Mouse (Mus musculus) cerebellum, adult 9-11 months (tissue): ENCODE measurements around the gene AU015836.
"Not testable (repeated sequence)": the region's sequence is repeated elsewhere in the genome, so short reads cannot be mapped to it uniquely, and the experiment has no call there.

ENCODE experiments used
- DNase-seq: peaks from one replicate; pipeline ENCODE4 v3.0.0; 2022

The AU015836 gene

GRCm38 (mm10) chrX:93968444-93968843 is at the start of gene AU015836:
Gene AU015836 (plus strand): TSS chrX:93968659.
- DNase-seq = no peak

- no peak for DNase-seq
These were observed 49.4 kb upstream of the AU015836 start for GRCm38 (mm10) chrX:93919017-93919416.

- DNase-seq = no peak
These were observed 40.1 kb upstream of the AU015836 start for GRCm38 (mm10) chrX:93928379-93928778.

- no peak for DNase-seq
These were observed 39.7 kb upstream of the AU015836 start for GRCm38 (mm10) chrX:93928794-93929193.

- no peak for DNase-seq
These were observed 36.8 kb upstream of the AU015836 start for GRCm38 (mm10) chrX:93931694-93932093.

GRCm38 (mm10) chrX:93956727-93957126 is 11.7 kb upstream of the AU015836 start:
- no peak for DNase-seq

- no peak for DNase-seq
These were observed 10.0 kb upstream of the AU015836 start for GRCm38 (mm10) chrX:93958502-93958901.

GRCm38 (mm10) chrX:93980341-93980740 is 11.9 kb downstream of the AU015836 start:
- DNase-seq = no peak

- no peak for DNase-seq
These were observed 13.7 kb downstream of the AU015836 start for GRCm38 (mm10) chrX:93982193-93982592.

GRCm38 (mm10) chrX:93985096-93985495 is 16.6 kb downstream of the AU015836 start:
- not testable (repeated sequence) for DNase-seq

- DNase-seq = no peak
These were observed 38.5 kb downstream of the AU015836 start for GRCm38 (mm10) chrX:94006991-94007390.

- DNase-seq = no peak
These were observed 41.0 kb downstream of the AU015836 start for GRCm38 (mm10) chrX:94009442-94009841.

- no peak for DNase-seq
These were observed 43.3 kb downstream of the AU015836 start for GRCm38 (mm10) chrX:94011656-94012173.

- no peak for DNase-seq
These were observed 44.2 kb downstream of the AU015836 start for GRCm38 (mm10) chrX:94012479-94013167.

GRCm38 (mm10) chrX:94016891-94017290 is 48.4 kb downstream of the AU015836 start:
- DNase-seq = no peak

GRCm38 (mm10) chrX:94022264-94022874 is 53.9 kb downstream of the AU015836 start:
- no peak for DNase-seq
